Mouse (Mus musculus) heart, postnatal 0 days (tissue): ENCODE measurements around the gene Hoxb5. TPM values are rescaled to one million over a fixed set of nuclear protein-coding genes. Genes with fewer than 3 reads are reported as not detected.

Experiments used
- ATAC-seq: fragments of 200-750 bp; cut with Nextera tagmentation; 2 replicates; pipeline ENCODE4 v1.8.0; 2017; ENCODE audit warnings: low read depth, moderate number of reproducible peaks, moderate library complexity; ENCODE audit not compliant: insufficient read depth
- DNase-seq: peaks from one replicate; pipeline ENCODE4 v3.0.0-alpha.2; 2016; ENCODE audit warnings: low spot score
- H3K27ac ChIP-seq: fragments of 300-500 bp; sonication (generic); 2 replicates; pipeline ENCODE4 v1.5.1; 2014; ENCODE audit warnings: low read depth, mild to moderate bottlenecking
- H3K27me3 ChIP-seq: fragments of 300-500 bp; sonication (generic); 2 replicates; pipeline ENCODE4 v1.6.1; 2014; ENCODE audit warnings: low read length, mixed read lengths; ENCODE audit not compliant: control insufficient read depth, insufficient read depth
- H3K36me3 ChIP-seq: fragments of 300-500 bp; sonication (generic); replicated peaks from 2 replicates; pipeline ENCODE4 v1.6.1; 2014; ENCODE audit warnings: low read length, mixed read lengths; ENCODE audit not compliant: control insufficient read depth, insufficient read depth
- H3K4me1 ChIP-seq: fragments of 300-500 bp; sonication (generic); 2 replicates; pipeline ENCODE4 v1.6.1; 2014; ENCODE audit warnings: antibody characterized with exemption; ENCODE audit not compliant: control insufficient read depth, insufficient read depth
- H3K4me2 ChIP-seq: fragments of 300-500 bp; sonication (generic); 2 replicates; pipeline ENCODE4 v1.6.1; 2014; ENCODE audit warnings: low read depth, mild to moderate bottlenecking, low read length, moderate library complexity
- H3K4me3 ChIP-seq: fragments of 300-500 bp; sonication (generic); 2 replicates; pipeline ENCODE4 v1.5.1; 2014; ENCODE audit warnings: low read depth, low read length
- H3K9ac ChIP-seq: fragments of 300-500 bp; sonication (generic); replicated peaks from 2 replicates; pipeline ENCODE4 v1.6.1; 2014; ENCODE audit warnings: low read depth, low read length, mixed read lengths
- H3K9me3 ChIP-seq: fragments of 300-500 bp; sonication (generic); replicated peaks from 2 replicates; pipeline ENCODE4 v1.6.1; 2016; ENCODE audit warnings: low read length; ENCODE audit not compliant: control insufficient read depth
- CTCF ChIP-seq: IDR thresholded peaks from 2 replicates; pipeline ENCODE4 v1.5.1; 2016; ENCODE audit warnings: antibody characterized with exemption, control low read depth, low read depth
- EP300 ChIP-seq: IDR thresholded peaks from 2 replicates; pipeline ENCODE4 v1.6.1; 2016; ENCODE audit warnings: antibody characterized with exemption, low read depth
- WGBS: fragments of 180-500 bp; shearing (Covaris S2); extraction: QIAGEN DNeasy Blood & Tissue Kit; methylation state at CpG from one replicate; pipeline ENCODE4 v1.1.7; 2014; 5-methylcytosine and 5-hydroxymethylcytosine counted together
- polyA plus RNA-seq: library from polyadenylated mRNA; unstranded; fragments of >200 nt; fragmentation: Nextera tagmentation; extraction: Ambion mirVana; gene quantifications from 2 replicates; pipeline ENCODE4 v1.2.1, GENCODE M21; 2015
- total RNA-seq: library from RNA; depleted of rRNA; stranded (reverse); fragments of >200 nt; gene quantifications from 2 replicates; pipeline ENCODE4 v1.2.3, GENCODE M21; 2014; ENCODE audit warnings: low replicate concordance

Gene Hoxb5
- total and polyA plus RNA-seq, 2 experiments from 2014 or later: 0.08 to 0.19 TPM

- WGBS: under 1% methylated on average over 19 of the region's 19 CpGs
- H3K4me1 ChIP-seq: no peaks in the 10 kb centered on the region
- H3K9ac ChIP-seq: no peak overlapping the region
- H3K27me3 ChIP-seq: peaks cover 100% of the 10 kb centered on the region
- H3K4me3 ChIP-seq: peak overlapping the region; percentile 2; the same call in 1 of the 2 replicates
- no peak overlapping the region for H3K4me2 ChIP-seq
- no peaks in the 10 kb centered on the region for H3K36me3 ChIP-seq
- no peak for TF ChIP-seq CTCF
- TF ChIP-seq EP300: no peak
- no peak overlapping the region for H3K27ac ChIP-seq
- DNase-seq (no peak), ATAC-seq (no peak)
- H3K9me3 ChIP-seq: no peaks in the 10 kb centered on the region
Observed at GRCm38 (mm10) chr11:96269869-96270268, 33.3 kb upstream of the Hoxb5 start.

GRCm38 (mm10) chr11:96270996-96271540 lies 32.1 kb upstream of the Hoxb5 start, which contains the start of gene Hoxb9:
TSS of gene Hoxb9 (plus strand) at chr11:96271457.
- no peaks in the 10 kb centered on the region for H3K36me3 ChIP-seq
- H3K27me3 ChIP-seq: peaks cover 100% of the 10 kb centered on the region
- TF ChIP-seq EP300: no peak
- WGBS: under 1% methylated on average over 40 of the region's 40 CpGs
- H3K4me3 ChIP-seq: peak within 1 kb of the TSS; percentile 33
- no peak within 1 kb of the TSS for H3K27ac ChIP-seq
- H3K4me2 ChIP-seq: peak within 1 kb of the TSS; percentile 45
- H3K9me3 ChIP-seq: no peaks in the 10 kb centered on the region
- DNase-seq (no peak), ATAC-seq (no peak)
- no peak within 1 kb of the TSS for H3K9ac ChIP-seq
- no peaks in the 10 kb centered on the region for H3K4me1 ChIP-seq

- no peak overlapping the region for H3K9ac ChIP-seq
- under 1% methylated on average over 51 of the region's 52 CpGs for WGBS
- peak overlapping the region; percentile 33 for H3K4me3 ChIP-seq
- H3K4me1 ChIP-seq: no peaks in the 10 kb centered on the region
- H3K36me3 ChIP-seq: no peaks in the 10 kb centered on the region
- peaks cover 100% of the 10 kb centered on the region for H3K27me3 ChIP-seq
- no peak overlapping the region for H3K27ac ChIP-seq
- H3K9me3 ChIP-seq: no peaks in the 10 kb centered on the region
- peak overlapping the region; percentile 45 for H3K4me2 ChIP-seq
- DNase-seq (no peak), ATAC-seq (no peak)
- no peak for TF ChIP-seq EP300
- no peak for TF ChIP-seq CTCF
Observed at GRCm38 (mm10) chr11:96271541-96272011, 31.6 kb upstream of the Hoxb5 start.

- Histone ChIP-seq H3K9me3 (no peaks in the 10 kb centered on the region), H3K9ac (no peak overlapping the region), H3K27ac (no peak overlapping the region), H3K36me3 (no peaks in the 10 kb centered on the region), H3K4me1 (no peaks in the 10 kb centered on the region), H3K4me2 (peak overlapping the region; percentile 45), H3K27me3 (peaks cover 100% of the 10 kb centered on the region), H3K4me3 (peak overlapping the region; percentile 33)
- 1% methylated on average over 54 of the region's 58 CpGs for WGBS
- ATAC-seq: no peak
- no peak for TF ChIP-seq CTCF
- DNase-seq: no peak
Observed at GRCm38 (mm10) chr11:96272024-96272921, 30.9 kb upstream of the Hoxb5 start.

- peaks cover 100% of the 10 kb centered on the region for H3K27me3 ChIP-seq
- no peaks in the 10 kb centered on the region for H3K36me3 ChIP-seq
- no peak overlapping the region for H3K9ac ChIP-seq
- TF ChIP-seq CTCF (no peak), EP300 (no peak)
- H3K4me3 ChIP-seq: no peak overlapping the region
- H3K4me1 ChIP-seq: no peaks in the 10 kb centered on the region
- H3K4me2 ChIP-seq: no peak overlapping the region
- WGBS: 13% methylated on average over 10 of the region's 10 CpGs
- ATAC-seq (no peak), DNase-seq (no peak)
- H3K9me3 ChIP-seq: no peaks in the 10 kb centered on the region
- no peak overlapping the region for H3K27ac ChIP-seq
Observed at GRCm38 (mm10) chr11:96274428-96274827, 28.7 kb upstream of the Hoxb5 start.
